ENCODE assay signal across 26 mouse cellular contexts in genomic region chrX:51561880-51562279, GRCm38 (mm10).
DNase-seq lines count a peak whose midpoint lies in the region; ATAC-seq and TF ChIP-seq lines count a peak whose summit lies in the region.
"Had no signal": no experiment of that assay in that cellular context is flagged by ENCODE, and none has a peak within 500 bp of the region (broad histone marks: within the 10 kb centered on the region; RNA-seq: fewer than 3 reads in every experiment).

No protein-coding gene starts in this region.

- DNase-seq in limb, embryonic 10.5 days (ENCODE audit: low spot score): no peak
- DNase-seq in kidney, adult 2 months: peak; percentile 9
- peak; percentile 14 for DNase-seq in mesoderm, embryonic 11.5 days (ENCODE audit: low read depth, low spot score)
- DNase-seq: B cell, adult 2 months; cerebellum, adult 11-12 months; cerebellum, postnatal 10 days; heart, adult 11 months; lung, postnatal 4 days; right cerebral cortex, adult 18-20 months; right cerebral cortex, postnatal 4 days; thymus, postnatal 14 days had no signal

- peak; percentile 42; the same call in 1 of the 2 replicates for ATAC-seq in limb, embryonic 12.5 days (ENCODE audit: insufficient number of reproducible peaks, insufficient read depth, low FRiP score, low TSS enrichment, low read depth)
- peak; percentile 70; the same call in 1 of the 2 replicates for ATAC-seq in kidney, embryonic 16.5 days (ENCODE audit: low FRiP score, low TSS enrichment)
- no peak for ATAC-seq in liver, embryonic 12.5 days
- ATAC-seq in forebrain, embryonic 12.5 days (ENCODE audit: low FRiP score): no peak
- ATAC-seq: hindbrain, postnatal 0 days; intestine, postnatal 0 days; midbrain, embryonic 15.5 days had no signal

- no peak overlapping the region for H3K4me2 ChIP-seq in limb, embryonic 12.5 days
- no peak overlapping the region for H3K4me2 ChIP-seq in kidney, embryonic 16.5 days (replicated peaks; ENCODE audit: low read depth, low read length)
- no peak overlapping the region for H3K4me2 ChIP-seq in liver, embryonic 12.5 days
- H3K4me2 ChIP-seq in forebrain, embryonic 12.5 days: no peak overlapping the region
- H3K4me2 ChIP-seq: heart, embryonic 11.5 days; midbrain, embryonic 15.5 days; neural tube, embryonic 15.5 days had no signal

- WGBS in limb, embryonic 12.5 days: 48% methylated on average over 1 of the region's 1 CpGs
- WGBS in limb, embryonic 10.5 days: 68% methylated on average over 1 of the region's 1 CpGs
- 26% methylated on average over 1 of the region's 1 CpGs for WGBS in kidney, adult 2 months
- 19% methylated on average over 1 of the region's 1 CpGs for WGBS in kidney, embryonic 16.5 days
- WGBS in liver, embryonic 12.5 days (ENCODE audit: insufficient replicate concordance): 46% methylated on average over 1 of the region's 1 CpGs
- 88% methylated on average over 1 of the region's 1 CpGs for WGBS in forebrain, embryonic 12.5 days

- no peak overlapping the region for H3K9ac ChIP-seq in limb, embryonic 12.5 days (replicated peaks)
- H3K9ac ChIP-seq in kidney, embryonic 16.5 days (replicated peaks; ENCODE audit: low read length): no peak overlapping the region
- no peak overlapping the region for H3K9ac ChIP-seq in liver, embryonic 12.5 days
- no peak overlapping the region for H3K9ac ChIP-seq in forebrain, embryonic 12.5 days
- H3K9ac ChIP-seq: liver, embryonic 14.5 days; midbrain, embryonic 15.5 days; neural tube, embryonic 15.5 days had no signal

- no peak for TF ChIP-seq CTCF in kidney, adult 2 months (conservative IDR thresholded peaks at IDR 0.05; ENCODE audit: insufficient read depth, insufficient read length, low read depth, low read length)

- no peak overlapping the region for H3K27ac ChIP-seq in limb, embryonic 12.5 days
- H3K27ac ChIP-seq in limb, embryonic 10.5 days: no peak overlapping the region
- no peak overlapping the region for H3K27ac ChIP-seq in kidney, adult 2 months (ENCODE audit: insufficient read depth, low read depth, low read length)
- no peak overlapping the region for H3K27ac ChIP-seq in kidney, embryonic 16.5 days (ENCODE audit: low read length)
- no peak overlapping the region for H3K27ac ChIP-seq in liver, embryonic 12.5 days
- no peak overlapping the region for H3K27ac ChIP-seq in forebrain, embryonic 12.5 days
- H3K27ac ChIP-seq: forebrain, embryonic 10.5 days; hindbrain, embryonic 10.5 days; hindbrain, postnatal 0 days; liver, embryonic 14.5 days; midbrain, embryonic 15.5 days; neural tube, embryonic 15.5 days had no signal

- H3K36me3 ChIP-seq in limb, embryonic 12.5 days: no peaks in the 10 kb centered on the region
- no peaks in the 10 kb centered on the region for H3K36me3 ChIP-seq in limb, embryonic 10.5 days
- H3K36me3 ChIP-seq in kidney, adult 2 months (ENCODE audit: control insufficient read depth, insufficient read depth, low read length): no peaks in the 10 kb centered on the region
- H3K36me3 ChIP-seq in kidney, embryonic 16.5 days (ENCODE audit: insufficient read depth, low read length): no peaks in the 10 kb centered on the region
- H3K36me3 ChIP-seq in liver, embryonic 12.5 days: no peaks in the 10 kb centered on the region
- no peaks in the 10 kb centered on the region for H3K36me3 ChIP-seq in forebrain, embryonic 12.5 days (replicated peaks)
- H3K36me3 ChIP-seq: forebrain, embryonic 10.5 days; G1E; hindbrain, embryonic 10.5 days; midbrain, embryonic 15.5 days; neural tube, embryonic 15.5 days had no signal

- no peak for TF ChIP-seq POLR2A in kidney, adult 2 months (IDR thresholded peaks at IDR 0.05; ENCODE audit: low read depth, low read length)

- H3K27me3 ChIP-seq in limb, embryonic 12.5 days: no peaks in the 10 kb centered on the region
- 0 out of 2 replicates have a peak, but pooled peaks cover 8% of the 10 kb centered on the region for H3K27me3 ChIP-seq in limb, embryonic 10.5 days (ENCODE audit: low read depth, poor library complexity, severe bottlenecking)
- H3K27me3 ChIP-seq in kidney, adult 2 months (replicated peaks; ENCODE audit: control insufficient read depth, insufficient read depth, low read length): no peaks in the 10 kb centered on the region
- H3K27me3 ChIP-seq in kidney, embryonic 16.5 days (ENCODE audit: insufficient read depth, low read length): no peaks in the 10 kb centered on the region
- H3K27me3 ChIP-seq in liver, embryonic 12.5 days (replicated peaks): no peaks in the 10 kb centered on the region
- no peaks in the 10 kb centered on the region for H3K27me3 ChIP-seq in forebrain, embryonic 12.5 days
- H3K27me3 ChIP-seq: CH12.LX; midbrain, embryonic 15.5 days; neural tube, embryonic 15.5 days had no signal

- no peak overlapping the region for H3K4me3 ChIP-seq in limb, embryonic 12.5 days (replicated peaks)
- H3K4me3 ChIP-seq in limb, embryonic 10.5 days: no peak overlapping the region
- H3K4me3 ChIP-seq in kidney, adult 2 months (ENCODE audit: insufficient read depth, low read depth, low read length): no peak overlapping the region
- no peak overlapping the region for H3K4me3 ChIP-seq in kidney, embryonic 16.5 days (ENCODE audit: low read length)
- no peak overlapping the region for H3K4me3 ChIP-seq in liver, embryonic 12.5 days
- no peak overlapping the region for H3K4me3 ChIP-seq in forebrain, embryonic 12.5 days (replicated peaks)
- H3K4me3 ChIP-seq: forebrain, embryonic 10.5 days; hindbrain, embryonic 10.5 days; midbrain, embryonic 15.5 days; myocyte; neural tube, embryonic 15.5 days had no signal

- H3K9me3 ChIP-seq in limb, embryonic 12.5 days: no peaks in the 10 kb centered on the region
- H3K9me3 ChIP-seq in limb, embryonic 10.5 days (replicated peaks): no peaks in the 10 kb centered on the region
- H3K9me3 ChIP-seq in kidney, embryonic 16.5 days (ENCODE audit: low read length): no peaks in the 10 kb centered on the region
- H3K9me3 ChIP-seq in liver, embryonic 12.5 days (replicated peaks): no peaks in the 10 kb centered on the region
- H3K9me3 ChIP-seq in forebrain, embryonic 12.5 days: no peaks in the 10 kb centered on the region
- H3K9me3 ChIP-seq: forebrain, embryonic 10.5 days; G1E; hindbrain, embryonic 10.5 days; midbrain, embryonic 15.5 days; neural tube, embryonic 15.5 days had no signal

- no peaks in the 10 kb centered on the region for H3K4me1 ChIP-seq in limb, embryonic 12.5 days (replicated peaks)
- no peaks in the 10 kb centered on the region for H3K4me1 ChIP-seq in limb, embryonic 10.5 days
- no peaks in the 10 kb centered on the region for H3K4me1 ChIP-seq in kidney, adult 2 months (ENCODE audit: control insufficient read depth, insufficient read depth, low read length)
- H3K4me1 ChIP-seq in kidney, embryonic 16.5 days (ENCODE audit: insufficient read depth, low read length): peaks cover 3% of the 10 kb centered on the region; the same call in 1 of the 2 replicates
- H3K4me1 ChIP-seq in liver, embryonic 12.5 days: no peaks in the 10 kb centered on the region
- H3K4me1 ChIP-seq in forebrain, embryonic 12.5 days: no peaks in the 10 kb centered on the region
- H3K4me1 ChIP-seq: forebrain, embryonic 10.5 days; hindbrain, embryonic 10.5 days; midbrain, embryonic 15.5 days; neural tube, embryonic 15.5 days had no signal

Comparison
In these comparisons a context has a peak if more than half of its experiments do, and no peak if none do; other contexts are left out.
1. ATAC-seq: peak in limb, embryonic 12.5 days (single experiment) and kidney, embryonic 16.5 days (single experiment); none in liver, embryonic 12.5 days (single experiment) and forebrain, embryonic 12.5 days (single experiment).